Mouse (Mus musculus) lung, embryonic 16.5 days (tissue): ENCODE measurements at regions not wholly inside any gene's neighbourhood (a gene's known extent, or its start where the extent isn't known, plus 50 kb on each side); places are given as distances from the start of the nearest gene placed in this dataset.
A peak's percentile ranks its signal among the peaks of the same experiment; 100 is the strongest.

Source experiments
- ATAC-seq: fragments of 200-750 bp; cut with Nextera tagmentation; 2 replicates; pipeline ENCODE4 v1.8.0; 2017; ENCODE audit warnings: low read depth, mild to moderate bottlenecking, moderate library complexity
- H3K27ac ChIP-seq: fragments of 300-500 bp; sonication (generic); 2 replicates; pipeline ENCODE4 v1.5.1; 2014; ENCODE audit warnings: mild to moderate bottlenecking, control low read depth, low read length
- H3K27me3 ChIP-seq: fragments of 300-500 bp; sonication (generic); 2 replicates; pipeline ENCODE4 v1.6.1; 2014; ENCODE audit warnings: low read depth, low read length, mixed read lengths; ENCODE audit not compliant: control insufficient read depth, insufficient read depth
- H3K36me3 ChIP-seq: fragments of 300-500 bp; sonication (generic); 2 replicates; pipeline ENCODE4 v1.6.1; 2014; ENCODE audit warnings: low read length; ENCODE audit not compliant: control insufficient read depth, insufficient read depth
- H3K4me1 ChIP-seq: fragments of 300-500 bp; sonication (generic); replicated peaks from 2 replicates; pipeline ENCODE4 v1.6.1; 2014; ENCODE audit warnings: low read length, mixed read lengths; ENCODE audit not compliant: control insufficient read depth, insufficient read depth
- H3K4me2 ChIP-seq: fragments of 300-500 bp; sonication (generic); 2 replicates; pipeline ENCODE4 v1.6.1; 2014; ENCODE audit warnings: low read depth, low read length, control low read depth
- H3K4me3 ChIP-seq: fragments of 300-500 bp; sonication (generic); 2 replicates; pipeline ENCODE4 v1.5.1; 2014; ENCODE audit warnings: mild to moderate bottlenecking, low read length, control low read depth
- H3K9ac ChIP-seq: fragments of 300-500 bp; sonication (generic); 2 replicates; pipeline ENCODE4 v1.6.1; 2014; ENCODE audit warnings: low read length, control low read depth
- H3K9me3 ChIP-seq: fragments of 300-500 bp; sonication (generic); 2 replicates; pipeline ENCODE4 v1.6.1; 2016; ENCODE audit warnings: low read length; ENCODE audit not compliant: control insufficient read depth
- WGBS: fragments of 180-500 bp; shearing (Covaris S2); extraction: QIAGEN DNeasy Blood & Tissue Kit; methylation state at CpG from one replicate; pipeline ENCODE4 v1.1.7; 2014; 5-methylcytosine and 5-hydroxymethylcytosine counted together

DNA sequence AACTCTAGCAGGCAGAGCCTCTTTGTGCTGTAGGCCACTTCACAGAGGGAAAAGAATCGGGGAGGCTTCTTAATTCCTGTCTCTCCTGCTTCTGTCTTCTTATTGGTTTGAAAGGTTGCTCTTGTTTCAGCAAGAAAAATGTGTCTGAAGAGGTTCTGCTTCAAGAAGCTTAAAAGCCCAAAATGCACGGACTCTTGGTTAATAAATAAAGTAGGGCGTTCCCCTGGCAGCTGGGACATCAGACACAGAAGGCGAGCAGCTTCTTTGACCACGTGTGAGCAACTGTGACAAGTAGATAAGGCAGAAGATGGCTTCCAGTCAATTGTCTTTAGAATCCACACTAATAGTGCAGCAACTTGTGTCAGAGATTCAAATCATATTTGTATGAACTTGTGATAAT is 226.9 kb upstream of the Arrdc4 start:
- no peak overlapping the region for H3K9ac ChIP-seq
- H3K27ac ChIP-seq, result no peak overlapping the region
- H3K4me3 ChIP-seq, result no peak overlapping the region
- no peaks in the 10 kb centered on the region for H3K27me3 ChIP-seq
- no peaks in the 10 kb centered on the region for H3K9me3 ChIP-seq
- ATAC-seq, result no peak
- H3K4me1 ChIP-seq, result peaks cover 5% of the 10 kb centered on the region
- no peak overlapping the region for H3K4me2 ChIP-seq
- H3K36me3 ChIP-seq, result no peaks in the 10 kb centered on the region
- 20% methylated on average over 5 of the region's 5 CpGs for WGBS

GRCm38 (mm10) chr7:68975580-68975894 is 226.5 kb upstream of the Arrdc4 start:
- no peak overlapping the region for H3K27ac ChIP-seq

DNA sequence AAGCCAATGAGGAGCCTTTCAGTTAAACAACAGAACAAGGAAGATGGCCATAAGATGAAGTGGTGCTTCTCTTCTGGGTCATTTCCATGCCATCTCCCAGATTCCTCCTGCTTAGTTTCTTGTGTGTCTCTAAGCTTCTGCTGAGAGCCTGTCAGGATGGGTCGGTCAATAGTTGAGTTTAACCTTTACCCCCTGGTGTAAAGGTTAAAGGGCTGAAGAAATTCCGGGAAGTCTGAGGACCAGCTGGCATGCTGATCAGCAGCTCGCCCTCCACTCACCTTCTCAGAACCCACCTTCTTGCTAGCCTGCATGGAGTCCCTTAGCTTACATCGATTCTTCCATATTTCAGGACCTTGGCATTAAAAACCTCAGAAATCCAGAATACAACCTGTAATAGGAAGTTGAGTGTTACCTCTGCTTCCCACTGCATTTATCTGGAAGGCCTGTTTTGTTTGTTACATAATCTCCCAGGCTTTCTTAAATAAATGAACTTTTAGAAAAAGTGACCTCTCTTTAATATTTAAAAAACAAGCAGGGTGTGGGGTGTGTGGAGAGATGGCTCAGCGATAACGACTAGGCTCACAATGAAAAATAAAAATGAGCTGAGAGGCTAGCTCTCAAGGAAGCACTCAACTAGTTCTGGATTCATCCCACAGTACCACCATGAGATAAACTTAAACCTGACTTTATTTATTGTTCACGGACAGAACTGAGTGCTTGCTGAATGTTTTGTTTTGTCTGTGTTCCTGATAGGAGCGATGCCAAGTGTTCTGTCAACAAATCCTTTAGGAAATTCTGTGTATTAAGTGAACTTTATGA is 225.9 kb upstream of the Arrdc4 start:
- Histone ChIP-seq H3K4me2 (no peak overlapping the region), H3K4me3 (no peak overlapping the region), H3K9ac (no peak overlapping the region)

More at GRCm38 (mm10) chr7:68975580-68975894, 226.5 kb upstream of the Arrdc4 start:
- Histone ChIP-seq H3K4me3 (no peak overlapping the region), H3K4me1 (peaks cover 5% of the 10 kb centered on the region), H3K27me3 (no peaks in the 10 kb centered on the region), H3K36me3 (no peaks in the 10 kb centered on the region), H3K9ac (no peak overlapping the region), H3K4me2 (no peak overlapping the region), H3K9me3 (no peaks in the 10 kb centered on the region)
- peak; percentile 60 for ATAC-seq
- WGBS, result 42% methylated on average over 2 of the region's 2 CpGs

DNA sequence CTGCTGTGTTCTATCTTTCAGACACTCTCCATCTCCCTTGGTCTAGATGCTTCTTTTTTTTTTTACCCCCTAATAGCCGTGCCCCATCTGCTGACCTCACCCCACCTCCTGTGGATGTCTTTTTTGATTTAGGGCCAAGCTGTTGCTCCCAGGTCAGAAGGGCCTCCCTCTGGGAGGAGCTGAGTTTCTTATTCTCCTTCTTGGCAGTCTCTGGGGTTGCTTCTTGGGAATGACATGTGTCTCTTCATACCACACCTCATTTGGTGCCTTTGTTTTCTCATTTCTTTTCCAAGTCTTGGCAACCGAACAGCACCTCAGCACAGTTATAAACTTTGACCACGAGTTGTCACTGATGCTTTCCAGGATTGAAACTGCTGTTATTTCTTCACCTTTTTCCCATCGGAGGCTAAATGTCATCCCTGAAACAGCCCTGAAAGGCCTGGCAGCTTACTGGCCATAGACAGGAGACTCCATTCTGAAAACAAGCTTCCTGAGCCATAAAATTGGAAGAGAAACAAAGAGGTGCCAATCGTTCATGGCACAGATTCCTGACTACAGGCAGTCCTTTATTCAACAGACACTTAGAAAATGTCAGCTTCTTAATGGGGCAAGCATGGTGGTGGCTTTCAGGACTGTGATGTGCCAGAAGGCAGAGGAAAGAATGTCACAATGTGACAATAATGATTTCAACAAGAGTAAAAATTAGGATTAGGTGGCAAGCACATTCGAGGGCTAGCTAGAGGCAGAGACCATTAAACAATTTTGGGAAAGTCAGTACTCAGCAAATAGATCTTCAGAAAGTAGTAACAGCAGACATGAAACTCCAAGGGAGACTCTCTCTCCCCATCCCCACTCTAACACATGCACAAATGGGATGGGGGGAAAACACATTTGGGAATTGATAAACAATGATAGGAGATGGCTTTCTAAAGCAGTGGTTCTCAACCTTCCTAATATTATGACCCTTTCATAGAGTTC is 197.1 kb upstream of the Arrdc4 start:
- H3K4me3 ChIP-seq, result no peak overlapping the region
- H3K27me3 ChIP-seq, result no peaks in the 10 kb centered on the region
- 0 out of 2 replicates have a peak, but pooled peaks cover 2% of the 10 kb centered on the region for H3K4me1 ChIP-seq
- H3K27ac ChIP-seq, result peak overlapping the region; percentile 62
- WGBS, result 35% methylated on average over 6 of the region's 6 CpGs
- H3K9me3 ChIP-seq, result no peaks in the 10 kb centered on the region
- no peak overlapping the region for H3K4me2 ChIP-seq
- no peak overlapping the region for H3K9ac ChIP-seq
- peak; percentile 96 for ATAC-seq
- no peaks in the 10 kb centered on the region for H3K36me3 ChIP-seq

More for the DNA sequence above, 225.9 kb upstream of the Arrdc4 start:
- H3K27me3 ChIP-seq, result no peaks in the 10 kb centered on the region
- WGBS, result 46% methylated on average over 8 of the region's 8 CpGs
- H3K9me3 ChIP-seq, result no peaks in the 10 kb centered on the region
- no peaks in the 10 kb centered on the region for H3K36me3 ChIP-seq
- H3K27ac ChIP-seq, result no peak overlapping the region
- ATAC-seq, result peak; percentile 58
- peaks cover 5% of the 10 kb centered on the region for H3K4me1 ChIP-seq

DNA sequence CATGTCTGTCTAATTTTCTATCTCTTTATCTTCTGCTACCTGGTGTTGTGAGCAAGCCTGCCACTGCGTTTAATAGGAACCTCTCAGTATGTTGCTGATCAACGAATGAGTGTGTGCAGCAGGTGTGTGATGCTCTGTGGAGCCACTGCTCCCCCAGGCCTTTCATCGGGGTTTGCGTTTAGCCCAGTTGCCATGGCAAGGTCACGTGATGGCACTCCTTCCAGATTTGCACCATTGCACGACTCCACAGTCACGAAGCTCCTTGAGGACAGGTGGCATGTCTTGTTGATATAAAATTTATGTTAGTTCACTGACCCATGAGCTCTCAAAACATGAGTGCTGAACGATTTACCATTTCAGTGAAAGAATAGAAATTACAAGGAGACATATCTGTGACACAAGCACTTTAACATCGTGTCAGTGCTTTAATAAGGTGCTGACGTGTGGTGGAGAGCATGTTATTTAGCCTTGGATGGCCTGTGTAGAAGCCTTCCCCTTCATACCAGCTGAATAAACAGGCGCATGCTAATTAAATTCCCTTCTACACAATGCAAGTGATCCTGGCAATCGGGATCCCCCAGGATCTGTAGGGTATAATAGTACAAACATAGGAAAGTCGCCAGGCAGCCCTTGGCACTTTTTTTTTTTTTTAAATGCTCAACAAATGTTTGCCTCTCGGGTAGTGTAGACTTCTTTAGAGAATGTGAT is 181.7 kb upstream of the Arrdc4 start:
- Histone ChIP-seq H3K9me3 (no peaks in the 10 kb centered on the region), H3K4me1 (no peaks in the 10 kb centered on the region), H3K9ac (no peak overlapping the region), H3K36me3 (no peaks in the 10 kb centered on the region), H3K27ac (no peak overlapping the region), H3K4me2 (no peak overlapping the region), H3K27me3 (no peaks in the 10 kb centered on the region), H3K4me3 (no peak overlapping the region)
- WGBS, result 60% methylated on average over 14 of the region's 14 CpGs
- ATAC-seq, result 0 out of 2 replicates have a peak, but pooled peaks have one; percentile 28

DNA sequence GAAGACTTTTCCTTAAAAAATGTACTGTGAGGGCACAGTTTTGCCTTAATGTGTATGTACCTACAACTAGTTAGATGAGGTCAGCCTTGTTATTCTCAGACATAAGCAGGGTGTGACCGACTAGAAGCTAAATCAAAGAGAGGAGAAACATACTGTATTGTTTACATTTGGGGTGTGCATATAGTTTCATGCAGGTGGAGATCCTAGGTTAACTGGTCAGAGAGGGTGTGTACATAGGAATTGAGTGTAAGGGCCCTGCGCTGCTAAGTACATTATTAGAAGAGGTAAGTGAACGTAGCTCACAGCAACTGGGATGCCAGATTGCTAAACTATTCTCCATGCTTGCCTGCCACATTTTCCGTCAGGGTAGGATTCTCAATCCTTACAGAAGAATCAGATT is 180.6 kb upstream of the Arrdc4 start:
- Histone ChIP-seq H3K4me1 (no peaks in the 10 kb centered on the region), H3K9ac (no peak overlapping the region), H3K27me3 (no peaks in the 10 kb centered on the region), H3K4me3 (no peak overlapping the region), H3K27ac (no peak overlapping the region), H3K36me3 (no peaks in the 10 kb centered on the region), H3K9me3 (no peaks in the 10 kb centered on the region), H3K4me2 (no peak overlapping the region)
- peak; percentile 70 for ATAC-seq
- WGBS, result 56% methylated on average over 4 of the region's 4 CpGs

GRCm38 (mm10) chr7:68925640-68926039 is 176.6 kb upstream of the Arrdc4 start:
- no peak for ATAC-seq
- Histone ChIP-seq H3K27me3 (no peaks in the 10 kb centered on the region), H3K36me3 (no peaks in the 10 kb centered on the region), H3K9me3 (no peaks in the 10 kb centered on the region), H3K4me1 (no peaks in the 10 kb centered on the region), H3K4me3 (no peak overlapping the region), H3K9ac (no peak overlapping the region), H3K4me2 (no peak overlapping the region), H3K27ac (no peak overlapping the region)
- 53% methylated on average over 4 of the region's 4 CpGs for WGBS

DNA sequence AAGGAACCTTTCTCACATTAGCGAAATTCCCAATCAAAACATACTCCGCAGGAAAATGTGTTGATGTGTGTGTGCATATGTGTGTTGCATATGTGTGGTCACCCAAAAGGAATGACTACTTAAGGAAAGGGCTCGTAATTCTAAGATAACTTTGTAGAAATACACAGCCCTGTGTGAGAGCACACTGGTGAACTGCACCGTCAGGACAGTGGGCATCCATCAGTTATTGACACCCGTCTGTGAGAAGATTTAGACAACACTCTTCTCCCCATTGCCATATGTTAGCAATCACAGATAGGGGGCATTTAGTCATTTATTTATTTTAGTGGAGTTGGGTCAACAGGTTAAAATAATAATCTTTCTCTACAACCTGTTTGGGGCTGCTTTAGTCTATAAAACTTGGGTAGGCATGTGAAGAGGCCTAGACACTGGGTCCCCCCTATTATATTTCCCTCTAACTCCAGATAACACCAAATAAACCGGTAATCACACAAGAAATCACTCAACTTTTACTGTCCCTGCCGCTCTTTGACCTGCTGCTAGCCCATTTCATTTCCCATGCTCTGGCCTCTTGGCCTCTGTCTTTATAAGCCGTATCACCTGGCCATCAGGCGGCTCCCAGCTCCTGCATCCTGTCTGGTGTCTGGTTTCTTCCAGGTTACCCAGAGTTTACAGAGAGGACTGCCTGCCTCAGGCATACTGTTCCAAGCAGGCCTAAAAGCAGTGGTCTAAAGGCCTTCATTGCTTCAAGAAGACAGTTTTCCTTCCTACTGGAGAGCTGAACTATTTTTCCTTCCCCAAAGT is 169.8 kb upstream of the Arrdc4 start:
- H3K27ac ChIP-seq, result no peak overlapping the region
- WGBS, result 71% methylated on average over 9 of the region's 9 CpGs
- no peaks in the 10 kb centered on the region for H3K36me3 ChIP-seq
- no peaks in the 10 kb centered on the region for H3K9me3 ChIP-seq
- ATAC-seq, result no peak
- no peak overlapping the region for H3K9ac ChIP-seq
- H3K27me3 ChIP-seq, result no peaks in the 10 kb centered on the region
- no peak overlapping the region for H3K4me2 ChIP-seq
- H3K4me3 ChIP-seq, result no peak overlapping the region
- H3K4me1 ChIP-seq, result peaks cover 12% of the 10 kb centered on the region; the same call in 1 of the 2 replicates
